Mouse (Mus musculus) hindbrain, postnatal 0 days (tissue): ENCODE measurements around the gene Rasal3. TPM values are rescaled to one million over a fixed set of nuclear protein-coding genes. Genes with fewer than 3 reads are reported as not detected.

ENCODE experiments used
- ATAC-seq: fragments of 200-750 bp; cut with Nextera tagmentation; 2 replicates; pipeline ENCODE4 v1.8.0; 2017; ENCODE audit warnings: mild to moderate bottlenecking, moderate TSS enrichment, moderate library complexity
- DNase-seq: peaks from one replicate; pipeline ENCODE4 v3.0.0-alpha.2; 2015; ENCODE audit warnings: low spot score
- H3K27ac ChIP-seq: fragments of 300-500 bp; sonication (generic); 2 replicates; pipeline ENCODE4 v1.5.1; 2014; ENCODE audit warnings: mild to moderate bottlenecking
- H3K27me3 ChIP-seq: fragments of 300-500 bp; sonication (generic); 2 replicates; pipeline ENCODE4 v1.6.1; 2014; ENCODE audit warnings: low read length, mixed read lengths; ENCODE audit not compliant: insufficient read depth
- H3K36me3 ChIP-seq: fragments of 300-500 bp; sonication (generic); 2 replicates; pipeline ENCODE4 v1.6.1; 2014; ENCODE audit warnings: low read length, mixed read lengths; ENCODE audit not compliant: insufficient read depth
- H3K4me1 ChIP-seq: fragments of 300-500 bp; sonication (generic); 2 replicates; pipeline ENCODE4 v1.6.1; 2014; ENCODE audit warnings: antibody characterized with exemption, low read length, mixed read lengths; ENCODE audit not compliant: insufficient read depth
- H3K4me2 ChIP-seq: fragments of 300-500 bp; sonication (generic); 2 replicates; pipeline ENCODE4 v1.6.1; 2014; ENCODE audit warnings: low read depth, mild to moderate bottlenecking, low read length, moderate library complexity, mixed read lengths
- H3K4me3 ChIP-seq: fragments of 300-500 bp; sonication (generic); 2 replicates; pipeline ENCODE4 v1.5.1; 2014; ENCODE audit warnings: low read length
- H3K9ac ChIP-seq: fragments of 300-500 bp; sonication (generic); replicated peaks from 2 replicates; pipeline ENCODE4 v1.6.1; 2014; ENCODE audit warnings: mild to moderate bottlenecking, low read length, moderate library complexity, mixed read lengths
- H3K9me3 ChIP-seq: fragments of 300-500 bp; sonication (generic); 2 replicates; pipeline ENCODE4 v1.6.1; 2016; ENCODE audit warnings: low read length, mixed read lengths
- CTCF ChIP-seq: IDR thresholded peaks from 2 replicates; pipeline ENCODE4 v1.5.1; 2016; ENCODE audit warnings: antibody characterized with exemption, control low read depth, low read depth
- WGBS: fragments of 180-500 bp; shearing (Covaris S2); extraction: QIAGEN DNeasy Blood & Tissue Kit; methylation state at CpG from one replicate; pipeline ENCODE4 v1.1.7; 2014; 5-methylcytosine and 5-hydroxymethylcytosine counted together
- polyA plus RNA-seq: library from polyadenylated mRNA; unstranded; fragments of >200 nt; fragmentation: Nextera tagmentation; extraction: Ambion mirVana; gene quantifications from 2 replicates; pipeline ENCODE4 v1.2.1, GENCODE M21; 2015
- total RNA-seq: library from RNA; depleted of rRNA; stranded (reverse); fragments of >200 nt; gene quantifications from 2 replicates; pipeline ENCODE4 v1.2.3, GENCODE M21; 2014

The Rasal3 gene
- total and polyA plus RNA-seq, 2 experiments from 2014 or later, result 0.61 to 2.8 TPM

GRCm38 (mm10) chr17:32419989-32420388 lies 16.6 kb upstream of the Rasal3 start:
- 66% methylated on average over 2 of the region's 2 CpGs for WGBS
- Histone ChIP-seq H3K4me2 (no peak overlapping the region), H3K27me3 (no peaks in the 10 kb centered on the region), H3K27ac (no peak overlapping the region), H3K4me1 (no peaks in the 10 kb centered on the region), H3K9me3 (no peaks in the 10 kb centered on the region), H3K4me3 (no peak overlapping the region), H3K36me3 (no peaks in the 10 kb centered on the region), H3K9ac (no peak overlapping the region)
- ATAC-seq, result no peak
- TF ChIP-seq CTCF, result no peak
- DNase-seq, result no peak

GRCm38 (mm10) chr17:32416771-32417170 lies 13.4 kb upstream of the Rasal3 start:
- Histone ChIP-seq H3K27ac (no peak overlapping the region), H3K9me3 (no peaks in the 10 kb centered on the region), H3K4me3 (no peak overlapping the region), H3K9ac (no peak overlapping the region), H3K36me3 (no peaks in the 10 kb centered on the region), H3K4me1 (no peaks in the 10 kb centered on the region), H3K4me2 (no peak overlapping the region), H3K27me3 (no peaks in the 10 kb centered on the region)
- ATAC-seq, result no peak
- 94% methylated on average over 14 of the region's 14 CpGs for WGBS
- no peak for TF ChIP-seq CTCF
- DNase-seq, result no peak

GRCm38 (mm10) chr17:32415417-32416020 lies 12.1 kb upstream of the Rasal3 start:
- no peak for DNase-seq
- Histone ChIP-seq H3K27ac (no peak overlapping the region), H3K4me3 (no peak overlapping the region), H3K9me3 (no peaks in the 10 kb centered on the region), H3K9ac (no peak overlapping the region), H3K27me3 (no peaks in the 10 kb centered on the region), H3K4me2 (no peak overlapping the region), H3K4me1 (no peaks in the 10 kb centered on the region), H3K36me3 (no peaks in the 10 kb centered on the region)
- WGBS, result 49% methylated on average over 24 of the region's 24 CpGs
- no peak for ATAC-seq
- TF ChIP-seq CTCF, result no peak

GRCm38 (mm10) chr17:32411898-32412297 lies 8.5 kb upstream of the Rasal3 start:
- Histone ChIP-seq H3K4me3 (no peak overlapping the region), H3K27ac (no peak overlapping the region), H3K4me2 (no peak overlapping the region), H3K36me3 (no peaks in the 10 kb centered on the region), H3K9me3 (no peaks in the 10 kb centered on the region), H3K27me3 (no peaks in the 10 kb centered on the region), H3K4me1 (no peaks in the 10 kb centered on the region), H3K9ac (no peak overlapping the region)
- WGBS, result 88% methylated on average over 6 of the region's 6 CpGs
- DNase-seq (no peak), ATAC-seq (no peak)
- TF ChIP-seq CTCF, result no peak

- Histone ChIP-seq H3K4me1 (no peaks in the 10 kb centered on the region), H3K9me3 (no peaks in the 10 kb centered on the region), H3K9ac (no peak overlapping the region), H3K4me2 (no peak overlapping the region), H3K4me3 (no peak overlapping the region), H3K36me3 (no peaks in the 10 kb centered on the region), H3K27me3 (peaks cover 14% of the 10 kb centered on the region), H3K27ac (no peak overlapping the region)
- 76% methylated on average over 11 of the region's 11 CpGs for WGBS
- ATAC-seq (no peak), DNase-seq (no peak)
- no peak for TF ChIP-seq CTCF
Observed at GRCm38 (mm10) chr17:32402779-32403157, 615 bp downstream of the Rasal3 start.

- no peak for TF ChIP-seq CTCF
- no peak for ATAC-seq
Observed at GRCm38 (mm10) chr17:32402011-32402778, 1.2 kb downstream of the Rasal3 start.

GRCm38 (mm10) chr17:32396266-32396665 lies 7.1 kb downstream of the Rasal3 start:
- TF ChIP-seq CTCF, result no peak
- Histone ChIP-seq H3K27me3 (peaks cover 77% of the 10 kb centered on the region), H3K4me3 (peak overlapping the region; percentile 18), H3K4me2 (peak overlapping the region; percentile 42), H3K9me3 (no peaks in the 10 kb centered on the region), H3K4me1 (no peaks in the 10 kb centered on the region), H3K36me3 (no peaks in the 10 kb centered on the region), H3K27ac (no peak overlapping the region), H3K9ac (no peak overlapping the region)
- 10% methylated on average over 35 of the region's 37 CpGs for WGBS
- no peak for DNase-seq
- peak; percentile 10; the same call in 1 of the 2 replicates for ATAC-seq

More at GRCm38 (mm10) chr17:32402011-32402778, 1.2 kb downstream of the Rasal3 start:
- Histone ChIP-seq H3K27ac (no peak overlapping the region), H3K27me3 (peaks cover 18% of the 10 kb centered on the region), H3K9me3 (no peaks in the 10 kb centered on the region), H3K9ac (no peak overlapping the region), H3K4me3 (no peak overlapping the region), H3K36me3 (no peaks in the 10 kb centered on the region), H3K4me1 (no peaks in the 10 kb centered on the region), H3K4me2 (no peak overlapping the region)
- WGBS, result 82% methylated on average over 9 of the region's 9 CpGs
- DNase-seq, result no peak
